Mouse (Mus musculus) liver, embryonic 15.5 days (tissue): ENCODE data around the gene Sephs1. TPM values are rescaled to one million over a fixed set of nuclear protein-coding genes. Genes with fewer than 3 reads are reported as not detected.
"Not testable (repeated sequence)": the region's sequence is repeated elsewhere in the genome, so short reads cannot be mapped to it uniquely, and the experiment has no call there.

Source experiments
- ATAC-seq: fragments of 200-750 bp; cut with Nextera tagmentation; 2 replicates; pipeline ENCODE4 v1.8.0; 2017; ENCODE audit warnings: moderate number of reproducible peaks, mild to moderate bottlenecking, moderate library complexity; ENCODE audit not compliant: insufficient read depth
- H3K27ac ChIP-seq: fragments of 300-500 bp; sonication (generic); replicated peaks from 2 replicates; pipeline ENCODE4 v1.5.1; 2015; ENCODE audit warnings: mild to moderate bottlenecking, inconsistent platforms
- H3K27me3 ChIP-seq: fragments of 300-500 bp; sonication (generic); 2 replicates; pipeline ENCODE4 v1.6.1; 2015; ENCODE audit warnings: mild to moderate bottlenecking, inconsistent platforms
- H3K36me3 ChIP-seq: fragments of 300-500 bp; sonication (generic); replicated peaks from 2 replicates; pipeline ENCODE4 v1.6.1; 2015; ENCODE audit warnings: moderate library complexity, mild to moderate bottlenecking, inconsistent platforms
- H3K4me1 ChIP-seq: fragments of 300-500 bp; sonication (generic); replicated peaks from 2 replicates; pipeline ENCODE4 v1.6.1; 2015; ENCODE audit warnings: inconsistent platforms
- H3K4me2 ChIP-seq: fragments of 300-500 bp; sonication (generic); 2 replicates; pipeline ENCODE4 v1.6.1; 2015; ENCODE audit warnings: moderate library complexity, mild to moderate bottlenecking, inconsistent platforms
- H3K4me3 ChIP-seq: fragments of 300-500 bp; sonication (generic); replicated peaks from 2 replicates; pipeline ENCODE4 v1.5.1; 2015; ENCODE audit warnings: mild to moderate bottlenecking, inconsistent platforms
- H3K9ac ChIP-seq: fragments of 300-500 bp; sonication (generic); 2 replicates; pipeline ENCODE4 v1.6.1; 2015; ENCODE audit warnings: moderate library complexity, mild to moderate bottlenecking, inconsistent platforms
- H3K9me3 ChIP-seq: fragments of 300-500 bp; sonication (generic); replicated peaks from 2 replicates; pipeline ENCODE4 v1.6.1; 2016; ENCODE audit warnings: inconsistent platforms
- WGBS: fragments of 180-500 bp; shearing (Covaris S2); methylation state at CpG from one replicate; pipeline ENCODE4 v1.1.7; 2015; ENCODE audit warnings: mixed read lengths; ENCODE audit not compliant: insufficient replicate concordance; 5-methylcytosine and 5-hydroxymethylcytosine counted together
- polyA plus RNA-seq: library from polyadenylated mRNA; unstranded; fragments of >200 nt; fragmentation: Nextera tagmentation; extraction: Ambion mirVana; gene quantifications from 2 replicates; pipeline ENCODE4 v1.2.1, GENCODE M21; 2015

Sephs1 gene
- polyA plus RNA-seq, 1 experiment from 2014 or later: 25.9 TPM

DNA sequence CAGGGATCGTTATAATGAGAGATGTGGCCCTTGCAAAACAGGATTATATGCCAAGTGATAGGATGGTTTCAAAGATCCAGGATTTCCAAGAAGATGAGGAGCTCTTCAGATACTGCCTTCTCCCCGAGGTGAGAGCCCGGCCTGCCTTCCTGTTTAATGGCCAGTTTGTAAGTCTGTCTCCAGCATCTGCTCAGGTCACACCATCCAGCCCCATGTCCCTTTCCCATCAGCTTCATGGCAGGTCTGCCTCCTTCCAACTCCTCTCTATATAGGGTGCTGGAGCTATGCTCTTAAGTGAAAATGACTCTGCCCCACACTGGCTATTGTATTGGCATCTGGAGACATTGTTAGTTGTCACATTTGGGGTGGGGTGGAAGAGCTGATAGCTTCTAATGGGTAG lies 46.0 kb downstream of the Sephs1 start:
- 51% methylated on average over 3 of the region's 3 CpGs for WGBS
- H3K36me3 ChIP-seq: peaks cover 10% of the 10 kb centered on the region; the same call in 1 of the 2 replicates

DNA sequence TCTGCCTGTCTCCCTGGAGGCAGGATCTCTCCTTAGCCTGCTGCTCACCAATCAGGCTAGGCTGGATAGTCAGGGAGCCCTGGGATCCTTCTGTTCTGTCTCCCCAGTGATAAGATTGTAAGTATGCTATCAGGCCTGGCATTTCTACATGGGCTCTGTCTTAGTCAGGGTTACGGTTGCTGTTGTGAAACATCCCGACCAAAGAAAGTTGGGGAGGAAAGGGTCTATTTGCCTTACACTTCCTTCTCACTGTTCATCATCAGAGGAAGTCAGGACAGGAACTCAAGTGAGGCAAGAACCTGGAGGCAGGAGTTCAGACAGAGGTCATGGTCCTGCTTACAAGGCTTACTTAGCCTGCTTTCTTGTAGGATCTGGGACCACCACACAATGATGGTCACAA lies 47.9 kb downstream of the Sephs1 start:
- Histone ChIP-seq H3K36me3 (peaks cover 10% of the 10 kb centered on the region), H3K27me3 (no peaks in the 10 kb centered on the region), H3K4me2 (no peak overlapping the region), H3K4me1 (no peaks in the 10 kb centered on the region), H3K9ac (no peak overlapping the region), H3K9me3 (no peaks in the 10 kb centered on the region), H3K4me3 (no peak overlapping the region), H3K27ac (no peak overlapping the region)
- WGBS: 32% methylated on average over 2 of the region's 2 CpGs
- ATAC-seq: no peak

More for the DNA sequence above, 46.0 kb downstream of the Sephs1 start:
- H3K27me3 ChIP-seq: no peaks in the 10 kb centered on the region
- no peaks in the 10 kb centered on the region for H3K4me1 ChIP-seq
- H3K4me2 ChIP-seq: no peak overlapping the region
- no peak overlapping the region for H3K27ac ChIP-seq
- H3K4me3 ChIP-seq: no peak overlapping the region
- no peak for ATAC-seq
- H3K9me3 ChIP-seq: no peaks in the 10 kb centered on the region
- H3K9ac ChIP-seq: no peak overlapping the region

DNA sequence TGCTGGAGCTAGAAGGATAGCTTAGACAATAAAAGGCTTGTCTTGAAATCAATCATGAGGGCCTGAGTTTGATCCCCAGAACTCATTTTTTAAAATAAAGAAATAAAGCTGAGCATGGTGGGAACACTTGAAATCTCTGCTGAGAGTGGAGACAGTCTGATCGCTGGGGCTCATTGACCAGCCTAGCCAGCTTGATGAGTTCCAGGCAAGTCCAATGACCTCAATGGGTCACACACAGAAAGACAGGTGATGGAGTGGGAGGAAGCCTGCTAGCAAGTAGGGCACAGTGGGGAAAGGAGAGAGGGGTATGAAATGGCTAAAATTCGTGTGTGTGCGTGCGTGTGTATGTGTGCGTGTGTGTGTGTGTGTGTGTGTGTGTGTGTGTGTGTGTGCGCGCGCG lies 53.2 kb downstream of the Sephs1 start:
- WGBS: 83% methylated on average over 9 of the region's 9 CpGs
- Histone ChIP-seq H3K4me2 (no peak overlapping the region), H3K4me3 (no peak overlapping the region), H3K4me1 (no peaks in the 10 kb centered on the region), H3K9ac (no peak overlapping the region), H3K36me3 (peaks cover 32% of the 10 kb centered on the region), H3K27ac (no peak overlapping the region), H3K9me3 (no peaks in the 10 kb centered on the region), H3K27me3 (no peaks in the 10 kb centered on the region)
- no peak for ATAC-seq

DNA sequence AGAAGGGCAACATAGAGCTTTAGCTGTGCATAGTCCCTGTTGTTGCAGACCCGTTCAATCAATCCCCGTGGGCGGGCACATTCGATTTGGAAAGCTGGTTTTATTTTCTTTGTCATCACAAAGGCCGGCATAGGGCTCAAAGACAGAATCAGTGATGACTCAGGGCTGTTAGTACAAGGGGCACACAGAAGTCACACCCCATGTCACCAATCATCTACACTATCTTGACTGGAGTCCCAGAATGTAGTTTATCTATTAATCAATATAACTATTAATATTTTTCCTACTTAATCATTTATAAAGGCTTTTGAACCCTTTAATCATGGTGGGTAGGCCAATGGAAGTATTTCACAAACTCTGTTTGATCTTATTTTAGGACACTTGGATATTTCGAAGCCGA lies 56.6 kb downstream of the Sephs1 start:
- 73% methylated on average over 7 of the region's 7 CpGs for WGBS
- ATAC-seq: no peak

DNA sequence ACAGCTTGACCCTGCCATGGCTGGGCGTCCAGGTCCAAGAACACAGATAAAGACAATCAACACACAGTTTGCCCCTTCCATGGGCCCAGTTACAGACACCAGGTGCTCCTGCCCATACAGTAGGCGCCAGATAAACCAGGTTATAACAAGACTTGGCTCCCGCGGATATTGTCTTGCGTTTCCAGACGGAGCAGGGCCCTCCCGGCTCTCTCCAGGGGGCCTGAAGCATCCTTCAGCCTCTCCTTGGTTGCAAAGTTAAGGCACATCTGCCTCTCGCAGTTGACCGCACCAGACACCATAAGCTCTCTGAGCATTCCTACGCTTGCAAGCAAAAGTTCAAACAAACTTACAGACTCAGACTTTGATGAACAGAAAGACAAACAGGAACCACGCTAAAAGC lies 59.5 kb downstream of the Sephs1 start:
- no peaks in the 10 kb centered on the region for H3K4me1 ChIP-seq
- H3K4me2 ChIP-seq: no peak overlapping the region
- H3K27me3 ChIP-seq: no peaks in the 10 kb centered on the region
- WGBS: 76% methylated on average over 11 of the region's 11 CpGs
- no peak overlapping the region for H3K4me3 ChIP-seq
- no peaks in the 10 kb centered on the region for H3K9me3 ChIP-seq
- peaks cover 27% of the 10 kb centered on the region for H3K36me3 ChIP-seq
- H3K27ac ChIP-seq: no peak overlapping the region
- no peak for ATAC-seq
- no peak overlapping the region for H3K9ac ChIP-seq

More for the DNA sequence above, 56.6 kb downstream of the Sephs1 start:
- Histone ChIP-seq H3K4me1 (no peaks in the 10 kb centered on the region), H3K9ac (no peak overlapping the region), H3K4me2 (no peak overlapping the region), H3K36me3 (peaks cover 28% of the 10 kb centered on the region), H3K27ac (no peak overlapping the region), H3K4me3 (no peak overlapping the region), H3K9me3 (no peaks in the 10 kb centered on the region), H3K27me3 (no peaks in the 10 kb centered on the region)

DNA sequence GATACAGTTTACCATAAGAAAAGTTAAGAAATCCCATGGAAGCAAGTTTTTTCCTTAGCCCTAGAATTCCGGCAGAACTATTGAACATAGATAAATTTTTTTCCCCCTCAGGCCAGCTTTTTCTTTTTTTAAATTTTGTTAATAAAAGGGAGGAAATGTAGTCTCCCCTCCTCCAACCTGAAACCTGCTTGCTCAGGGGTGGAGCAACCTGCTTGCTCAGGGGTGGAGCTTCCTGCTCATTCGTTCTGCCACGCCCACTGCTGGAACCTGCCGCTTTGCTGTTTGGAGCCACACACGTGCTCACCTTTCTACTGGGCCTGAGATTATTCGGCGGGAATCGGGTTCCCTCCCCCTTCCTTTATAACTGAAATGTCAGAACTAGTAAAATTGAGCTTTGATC lies 68.3 kb downstream of the Sephs1 start:
- not testable (repeated sequence) for H3K36me3 ChIP-seq, H3K27ac ChIP-seq, H3K27me3 ChIP-seq, H3K9me3 ChIP-seq, H3K9ac ChIP-seq, H3K4me1 ChIP-seq, ATAC-seq, H3K4me2 ChIP-seq, H3K4me3 ChIP-seq
- 47% methylated on average over 8 of the region's 8 CpGs for WGBS

DNA sequence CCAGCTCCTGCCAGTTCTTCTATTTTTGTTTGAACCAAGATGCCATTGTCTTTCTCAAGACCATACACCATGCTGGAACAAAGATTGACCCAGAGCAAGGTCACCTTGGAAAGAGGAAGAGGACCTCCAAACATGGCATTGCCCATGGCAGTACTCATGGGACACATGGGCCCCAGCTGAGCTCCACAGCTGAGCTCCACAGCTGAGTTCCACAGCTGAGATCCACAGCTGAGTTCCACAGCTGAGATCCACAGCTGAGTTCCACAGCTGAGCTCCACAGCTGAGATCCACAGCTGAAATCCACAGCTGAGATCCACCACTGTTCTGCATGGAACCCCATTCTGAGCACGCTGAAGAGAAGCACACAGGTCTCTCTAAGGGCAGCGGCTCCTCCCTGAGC lies 69.6 kb downstream of the Sephs1 start:
- no peaks in the 10 kb centered on the region for H3K36me3 ChIP-seq
- no peak overlapping the region for H3K9ac ChIP-seq
- H3K4me3 ChIP-seq: no peak overlapping the region
- H3K4me1 ChIP-seq: no peaks in the 10 kb centered on the region
- no peaks in the 10 kb centered on the region for H3K27me3 ChIP-seq
- ATAC-seq: no peak
- no peaks in the 10 kb centered on the region for H3K9me3 ChIP-seq
- no peak overlapping the region for H3K4me2 ChIP-seq
- WGBS: 71% methylated on average over 2 of the region's 2 CpGs
- no peak overlapping the region for H3K27ac ChIP-seq

DNA sequence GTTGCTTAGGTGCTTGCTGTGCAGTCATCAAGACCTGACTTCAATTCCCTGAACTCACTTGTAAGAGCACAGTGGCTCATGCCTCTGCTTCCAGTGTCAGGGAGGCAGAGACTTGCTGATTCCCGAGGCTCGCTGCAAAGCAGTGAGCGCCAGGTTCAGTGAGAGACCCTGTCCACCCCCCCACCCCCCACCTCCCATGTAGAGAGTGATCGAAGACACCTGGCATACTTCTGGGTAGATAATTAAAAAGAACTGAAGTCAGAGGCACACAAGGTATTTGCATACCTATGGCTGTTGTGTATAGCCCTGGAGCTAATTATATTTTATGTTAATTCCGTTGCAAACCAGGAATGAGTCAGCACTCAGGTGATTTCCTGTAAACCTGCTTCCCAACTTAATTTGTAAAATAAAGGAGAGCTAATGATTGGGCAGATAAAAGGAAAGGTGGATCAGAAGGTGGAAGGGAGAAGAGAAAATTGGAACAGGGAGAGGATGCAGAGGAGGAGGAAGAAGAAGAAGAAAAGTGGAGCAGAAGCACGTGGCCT lies 72.9 kb downstream of the Sephs1 start:
- no peak overlapping the region for H3K9ac ChIP-seq
- no peaks in the 10 kb centered on the region for H3K4me1 ChIP-seq
- H3K36me3 ChIP-seq: no peaks in the 10 kb centered on the region
- ATAC-seq: no peak
- no peak overlapping the region for H3K27ac ChIP-seq
- H3K9me3 ChIP-seq: no peaks in the 10 kb centered on the region
- 70% methylated on average over 6 of the region's 6 CpGs for WGBS
- no peaks in the 10 kb centered on the region for H3K27me3 ChIP-seq
- no peak overlapping the region for H3K4me2 ChIP-seq
- H3K4me3 ChIP-seq: no peak overlapping the region

DNA sequence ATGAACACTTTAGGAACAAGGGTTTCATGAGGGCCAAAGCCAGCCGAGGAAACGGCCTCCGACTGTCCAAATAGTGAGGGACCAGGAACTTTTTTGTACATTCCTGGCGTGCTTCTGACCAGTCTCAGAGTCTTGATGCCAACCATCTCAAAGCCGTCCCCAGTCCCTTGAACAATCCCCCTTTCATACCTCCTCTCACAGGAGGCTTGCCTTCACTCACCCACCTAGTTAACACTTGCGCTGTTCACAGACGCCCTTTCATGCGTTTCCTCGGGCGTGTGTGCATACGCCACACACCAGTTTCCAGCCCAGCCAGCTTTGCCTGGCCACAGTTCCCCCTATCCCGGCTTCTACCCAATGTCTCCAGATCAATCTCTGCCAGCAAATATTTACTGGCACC lies 76.7 kb downstream of the Sephs1 start:
- no peak overlapping the region for H3K4me2 ChIP-seq
- H3K9ac ChIP-seq: no peak overlapping the region
- no peaks in the 10 kb centered on the region for H3K4me1 ChIP-seq
- 75% methylated on average over 12 of the region's 12 CpGs for WGBS
- no peaks in the 10 kb centered on the region for H3K36me3 ChIP-seq
- H3K27ac ChIP-seq: no peak overlapping the region
- no peaks in the 10 kb centered on the region for H3K9me3 ChIP-seq
- no peaks in the 10 kb centered on the region for H3K27me3 ChIP-seq
- ATAC-seq: no peak
- no peak overlapping the region for H3K4me3 ChIP-seq

Other genes with a start within 250 kb of the Sephs1 start
- gene Prpf18, start 229.5 kb upstream of the Sephs1 start, polyA plus RNA-seq: 27.2 and 27.4 TPM in 2 replicates
- 1.4 and 1.7 TPM in 2 replicates for gene Bend7, start 163.7 kb upstream of the Sephs1 start, polyA plus RNA-seq
- gene Phyh, start 37.5 kb downstream of the Sephs1 start, polyA plus RNA-seq: 92.8 and 103 TPM in 2 replicates
- gene Ucma, start 94.6 kb downstream of the Sephs1 start, polyA plus RNA-seq: 0.30 TPM in 1 of 2 replicates, not detected in the other
- 28.4 and 30.0 TPM in 2 replicates for gene Mcm10, start 131.2 kb downstream of the Sephs1 start, polyA plus RNA-seq
- gene Optn, start 182.5 kb downstream of the Sephs1 start, polyA plus RNA-seq: 17.4 and 20.4 TPM in 2 replicates